Mouse (Mus musculus): ENCODE measurements around the gene Cox5b.

DNA sequence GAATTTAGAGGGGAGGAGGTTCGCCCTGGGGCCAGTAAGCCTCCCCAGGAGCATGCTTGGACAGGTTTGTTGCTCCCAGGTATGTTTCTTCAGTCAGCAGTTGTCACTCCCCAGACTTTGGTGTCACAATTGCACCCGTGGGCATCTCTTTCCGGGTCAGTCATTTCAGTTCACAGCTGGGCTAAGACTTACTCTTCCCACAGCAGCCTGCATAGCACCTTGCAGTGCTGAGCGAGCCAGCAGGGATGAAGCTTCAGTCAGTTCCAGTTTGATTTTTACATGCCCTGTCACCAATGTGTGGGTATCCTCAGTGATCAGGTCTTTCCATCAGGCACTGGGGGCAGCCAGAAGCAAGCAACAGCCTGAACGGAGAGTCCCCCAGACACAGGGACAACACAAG, 5.8 kb downstream of the Cox5b start:
- TF ChIP-seq CTCF (IDR thresholded peaks at IDR 0.05; ENCODE audit: extremely low read depth, insufficient read depth, low read length) (no peak), POLR2A (IDR thresholded peaks at IDR 0.05; ENCODE audit: extremely low read depth, insufficient read depth, low read length) (no peak)

Data from cortical plate, adult 2 months (tissue).